Mouse (Mus musculus) liver, adult 2 months (tissue): ENCODE results near the gene Dnajb5. TPM values are rescaled to one million over a fixed set of nuclear protein-coding genes. Genes with fewer than 3 reads are reported as not detected.

ENCODE experiments used
- DNase-seq: peaks from one replicate; pipeline ENCODE4 v3.0.0-alpha.2; 2011; ENCODE audit warnings: low read depth, low spot score; ENCODE audit errors: extremely low read depth
- H3K27ac ChIP-seq: fragments of 200-500 bp; replicated peaks from 2 replicates; pipeline ENCODE4 v1.5.1; 2012; ENCODE audit warnings: low read depth, mild to moderate bottlenecking, control low read depth, inconsistent platforms, low read length; ENCODE audit not compliant: insufficient read depth
- H3K27me3 ChIP-seq: fragments of 200-500 bp; 2 replicates; pipeline ENCODE4 v1.6.1; 2012; ENCODE audit warnings: mild to moderate bottlenecking, moderate library complexity, low read length, inconsistent platforms; ENCODE audit not compliant: control insufficient read depth, insufficient read depth
- H3K36me3 ChIP-seq: fragments of 200-500 bp; 2 replicates; pipeline ENCODE4 v1.6.1; 2012; ENCODE audit warnings: low read length, inconsistent platforms; ENCODE audit not compliant: control insufficient read depth, insufficient read depth
- H3K4me1 ChIP-seq: fragments of 200-500 bp; 2 replicates; pipeline ENCODE4 v1.6.1; 2011; ENCODE audit warnings: low read length; ENCODE audit not compliant: control insufficient read depth, insufficient read depth
- H3K4me3 ChIP-seq: fragments of 200-500 bp; 2 replicates; pipeline ENCODE4 v1.5.1; 2011; ENCODE audit warnings: low read depth, mild to moderate bottlenecking, control low read depth, low read length, moderate library complexity; ENCODE audit not compliant: insufficient read depth
- H3K79me2 ChIP-seq: fragments of 200-500 bp; 2 replicates; pipeline ENCODE4 v1.6.1; 2012; ENCODE audit warnings: inconsistent platforms, mild to moderate bottlenecking, low read length, moderate library complexity; ENCODE audit not compliant: control insufficient read depth, insufficient read depth
- H3K9ac ChIP-seq: fragments of 200-500 bp; 2 replicates; pipeline ENCODE4 v1.6.1; 2012; ENCODE audit warnings: low read depth, mild to moderate bottlenecking, control low read depth, inconsistent platforms, low read length
- CTCF ChIP-seq: fragments of 200-500 bp; IDR thresholded peaks from 2 replicates; pipeline ENCODE4 v1.5.1; 2011; ENCODE audit warnings: low read depth, low read length, control low read depth
- POLR2A ChIP-seq: fragments of 200-500 bp; IDR thresholded peaks from 2 replicates; pipeline ENCODE4 v1.6.1; 2011; ENCODE audit warnings: low read length, control low read depth; ENCODE audit not compliant: insufficient read depth; ENCODE audit errors: extremely low read depth
- WGBS: fragments of 180-500 bp; shearing (Covaris S2); methylation state at CpG from one replicate; pipeline ENCODE4 v1.1.7; 2018; 5-methylcytosine and 5-hydroxymethylcytosine counted together
- polyA plus RNA-seq: library from polyadenylated mRNA; depleted of rRNA; stranded (reverse); fragments of >200 nt; gene quantifications from 2 replicates; pipeline ENCODE4 v1.2.3, GENCODE M21; 2012
- total RNA-seq: library from RNA; depleted of rRNA; stranded (reverse); fragments of >200 nt; gene quantifications from 2 replicates; pipeline ENCODE4 v1.2.3, GENCODE M21; 2014

The Dnajb5 gene
- total and polyA plus RNA-seq, 2 experiments, result 0.83 to 2.8 TPM

DNA sequence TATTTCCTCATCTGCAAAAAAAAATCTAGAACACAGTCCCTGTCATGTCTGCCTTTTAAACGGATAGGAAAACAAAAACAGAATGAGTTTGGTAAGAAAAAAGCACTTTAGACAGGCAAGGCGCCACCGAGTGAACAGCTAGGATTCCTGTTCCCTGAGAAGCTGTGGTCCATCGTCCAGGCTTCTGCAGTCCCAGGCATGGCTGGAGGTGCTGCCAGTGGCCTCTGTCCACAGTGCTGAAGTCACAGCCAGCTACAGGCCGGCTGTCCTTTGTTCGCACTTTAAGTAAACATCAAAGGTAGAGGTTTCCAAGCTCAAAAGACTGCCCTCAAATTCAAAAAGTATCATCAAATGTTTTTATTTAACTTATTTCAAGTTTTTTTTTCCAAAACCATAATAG lies 4.6 kb upstream of the Dnajb5 start:
- Histone ChIP-seq H3K79me2 (no peaks in the 10 kb centered on the region), H3K9ac (no peak overlapping the region), H3K27ac (no peak overlapping the region), H3K4me3 (no peak overlapping the region), H3K36me3 (no peaks in the 10 kb centered on the region), H3K4me1 (peaks cover 4% of the 10 kb centered on the region; the same call in 1 of the 2 replicates), H3K27me3 (no peaks in the 10 kb centered on the region)
- TF ChIP-seq POLR2A (no peak), CTCF (no peak)
- under 1% methylated on average over 6 of the region's 6 CpGs for WGBS
- DNase-seq, result peak; percentile 41

GRCm38 (mm10) chr4:42945445-42945844 lies 4.2 kb upstream of the Dnajb5 start:
- no peak overlapping the region for H3K4me3 ChIP-seq
- DNase-seq, result no peak
- no peaks in the 10 kb centered on the region for H3K27me3 ChIP-seq
- no peak overlapping the region for H3K9ac ChIP-seq
- peaks cover 6% of the 10 kb centered on the region; the same call in 1 of the 2 replicates for H3K4me1 ChIP-seq
- no peaks in the 10 kb centered on the region for H3K79me2 ChIP-seq
- no peak overlapping the region for H3K27ac ChIP-seq
- H3K36me3 ChIP-seq, result no peaks in the 10 kb centered on the region
- TF ChIP-seq CTCF (no peak), POLR2A (no peak)
- WGBS, result 90% methylated on average over 3 of the region's 3 CpGs

DNA sequence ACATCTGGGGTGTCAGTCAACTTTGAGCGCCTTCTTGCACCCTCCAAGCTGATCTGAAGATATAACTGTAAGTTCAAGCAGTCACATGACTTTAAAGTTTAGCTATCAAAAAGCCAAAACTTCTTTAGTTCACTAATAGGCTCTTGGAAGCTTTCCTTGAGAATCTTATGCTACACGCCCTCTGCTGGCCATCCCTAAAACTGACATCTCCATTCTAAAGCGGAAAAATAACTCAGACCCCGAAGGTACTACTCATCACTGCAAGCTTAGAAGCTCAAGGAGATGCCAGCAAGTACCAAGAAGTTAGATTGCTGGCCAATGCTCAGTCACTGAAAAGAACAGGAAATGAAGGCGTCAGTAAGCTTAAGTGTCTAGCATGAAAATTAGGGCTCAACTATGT lies 3.7 kb upstream of the Dnajb5 start:
- H3K27ac ChIP-seq, result no peak overlapping the region
- no peaks in the 10 kb centered on the region for H3K79me2 ChIP-seq
- no peak overlapping the region for H3K9ac ChIP-seq
- TF ChIP-seq POLR2A, result no peak
- peak; percentile 25; the same call in 1 of the 2 replicates for TF ChIP-seq CTCF
- H3K4me3 ChIP-seq, result no peak overlapping the region
- WGBS, result 8% methylated on average over 5 of the region's 5 CpGs
- H3K36me3 ChIP-seq, result no peaks in the 10 kb centered on the region
- DNase-seq, result peak; percentile 24
- peaks cover 6% of the 10 kb centered on the region; the same call in 1 of the 2 replicates for H3K4me1 ChIP-seq
- no peaks in the 10 kb centered on the region for H3K27me3 ChIP-seq

DNA sequence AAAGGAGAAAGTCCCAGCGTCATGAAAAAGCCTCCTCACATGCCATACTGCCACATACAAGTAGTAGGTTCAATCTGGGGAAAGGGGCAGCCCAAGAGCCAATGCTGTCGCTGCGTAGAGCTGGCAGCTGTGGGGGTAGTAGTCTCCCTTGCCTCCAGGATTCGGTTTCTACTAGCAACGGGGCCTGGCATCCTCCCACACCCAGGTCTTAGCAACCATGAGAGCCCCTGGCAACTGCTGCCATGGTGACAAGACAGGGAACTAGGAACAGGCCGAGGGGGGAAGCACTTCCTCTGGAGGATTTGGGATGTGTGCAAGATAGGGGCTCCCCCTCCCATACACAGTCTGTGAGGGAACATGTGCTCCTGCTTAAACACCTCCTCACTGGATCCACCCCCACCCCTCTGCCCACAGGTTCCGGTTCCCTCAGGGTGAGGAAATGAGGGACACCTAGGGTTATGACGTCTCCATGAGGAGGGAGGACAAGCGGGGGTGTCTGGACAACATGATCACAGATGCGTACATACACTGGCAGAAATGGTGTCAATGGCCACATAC lies 2.8 kb upstream of the Dnajb5 start:
- Histone ChIP-seq H3K27me3 (no peaks in the 10 kb centered on the region), H3K36me3 (no peaks in the 10 kb centered on the region), H3K27ac (no peak overlapping the region), H3K4me1 (peaks cover 6% of the 10 kb centered on the region; the same call in 1 of the 2 replicates), H3K9ac (no peak overlapping the region), H3K4me3 (no peak overlapping the region), H3K79me2 (no peaks in the 10 kb centered on the region)
- no peak for TF ChIP-seq CTCF
- no peak for TF ChIP-seq POLR2A
- DNase-seq, result no peak
- 70% methylated on average over 10 of the region's 10 CpGs for WGBS

DNA sequence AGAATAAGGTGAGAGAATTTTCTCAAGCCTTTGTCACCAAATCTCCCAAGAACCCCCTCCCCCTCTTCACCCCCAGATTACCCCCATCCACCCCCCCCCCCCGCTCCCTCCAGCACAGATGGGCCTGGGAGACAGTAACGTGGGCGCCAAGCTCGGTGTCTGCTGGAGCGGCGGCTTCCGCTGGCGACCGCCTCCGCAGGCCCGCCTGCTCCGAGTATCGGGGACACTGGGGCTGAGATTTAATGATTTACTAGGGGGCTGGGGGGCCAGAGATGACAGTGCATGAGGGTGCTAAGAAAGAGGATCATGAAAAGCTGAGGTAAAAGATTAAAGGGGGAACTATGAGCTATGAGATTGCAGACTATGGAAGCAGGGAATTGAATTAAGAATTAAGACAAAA lies 1.1 kb upstream of the Dnajb5 start:
- Histone ChIP-seq H3K27ac (no peak overlapping the region), H3K27me3 (no peaks in the 10 kb centered on the region), H3K9ac (no peak overlapping the region), H3K4me3 (no peak overlapping the region), H3K36me3 (no peaks in the 10 kb centered on the region), H3K79me2 (no peaks in the 10 kb centered on the region), H3K4me1 (peaks cover 6% of the 10 kb centered on the region; the same call in 1 of the 2 replicates)
- no peak for TF ChIP-seq CTCF
- no peak for TF ChIP-seq POLR2A
- no peak for DNase-seq
- 42% methylated on average over 13 of the region's 13 CpGs for WGBS

GRCm38 (mm10) chr4:42949051-42949675 lies 451 bp upstream of the Dnajb5 start:
- Histone ChIP-seq H3K27ac (no peak overlapping the region), H3K4me3 (peak overlapping the region; percentile 29), H3K36me3 (no peaks in the 10 kb centered on the region), H3K27me3 (no peaks in the 10 kb centered on the region), H3K9ac (peak overlapping the region; percentile 45; the same call in 1 of the 2 replicates), H3K4me1 (peaks cover 6% of the 10 kb centered on the region; the same call in 1 of the 2 replicates), H3K79me2 (no peaks in the 10 kb centered on the region)
- DNase-seq, result no peak
- WGBS, result 11% methylated on average over 14 of the region's 14 CpGs
- TF ChIP-seq POLR2A (no peak), CTCF (no peak)
